Comparison of ENCODE assay signal across 8 mouse cellular contexts in genomic region chr6:67237977-67238376, GRCm38 (mm10). TPM values are rescaled to one million over a fixed set of nuclear protein-coding genes. Genes with fewer than 3 reads are reported as not detected.
A peak's percentile ranks its signal among the peaks of the same experiment; 100 is the strongest.
DNase-seq lines count a peak whose midpoint lies in the region; ATAC-seq and TF ChIP-seq lines count a peak whose summit lies in the region.

TSS of gene Serbp1 (plus strand) at chr6:67238176.

- H3K79me2 ChIP-seq in C2C12 (ENCODE audit: control insufficient read depth, insufficient read depth), result no peaks in the 10 kb centered on the region

- no peaks in the 10 kb centered on the region for H3K9me3 ChIP-seq in limb, embryonic 12.5 days
- H3K9me3 ChIP-seq in neural tube, embryonic 14.5 days (ENCODE audit: control insufficient read depth, low read length), result no peaks in the 10 kb centered on the region

- H3K9ac ChIP-seq in limb, embryonic 12.5 days (replicated peaks), result no peak within 1 kb of the TSS
- no peak within 1 kb of the TSS for H3K9ac ChIP-seq in neural tube, embryonic 14.5 days (replicated peaks; ENCODE audit: low read depth, low read length)

- no peaks in the 10 kb centered on the region for H3K36me3 ChIP-seq in C2C12 (ENCODE audit: control insufficient read depth, insufficient read depth)
- H3K36me3 ChIP-seq in limb, embryonic 12.5 days, result no peaks in the 10 kb centered on the region
- H3K36me3 ChIP-seq in neural tube, embryonic 14.5 days (ENCODE audit: control insufficient read depth, insufficient read depth, low read length), result no peaks in the 10 kb centered on the region

- WGBS in limb, embryonic 12.5 days, result 28% methylated on average over 12 of the region's 12 CpGs
- 25% methylated on average over 12 of the region's 12 CpGs for WGBS in neural tube, embryonic 14.5 days

- TF ChIP-seq CTCF in C2C12 (IDR thresholded peaks at IDR 0.05; ENCODE audit: control insufficient read depth, insufficient read depth, insufficient read length), result no peak

- no peaks in the 10 kb centered on the region for H3K79me3 ChIP-seq in C2C12 (ENCODE audit: low read depth)

- no peak for ATAC-seq in erythroid progenitor cell, adult 5-6 weeks (replicated peaks; ENCODE audit: low FRiP score, poor library complexity, severe bottlenecking)
- ATAC-seq in limb, embryonic 12.5 days (ENCODE audit: insufficient number of reproducible peaks, insufficient read depth, low FRiP score, low TSS enrichment, low read depth), result 0 out of 2 replicates have a peak, but pooled peaks have one; percentile 15
- no peak for ATAC-seq in neural tube, embryonic 14.5 days (ENCODE audit: low read depth)

- peak; percentile 98 for DNase-seq in ES-CJ7 (ENCODE audit: low read depth, low spot score)
- no peak for DNase-seq in heart, postnatal 14 days
- no peak for DNase-seq in right cerebral cortex, postnatal 25 days
- no peak for DNase-seq in kidney, postnatal 10 days

- H3K27ac ChIP-seq in limb, embryonic 12.5 days, result no peak within 1 kb of the TSS
- H3K27ac ChIP-seq in neural tube, embryonic 14.5 days (ENCODE audit: low read depth, low read length), result no peak within 1 kb of the TSS

- H3K4me2 ChIP-seq in limb, embryonic 12.5 days, result no peak within 1 kb of the TSS
- H3K4me2 ChIP-seq in neural tube, embryonic 14.5 days (ENCODE audit: low read depth, low read length), result no peak within 1 kb of the TSS

- no peaks in the 10 kb centered on the region for H3K4me1 ChIP-seq in limb, embryonic 12.5 days (replicated peaks)
- H3K4me1 ChIP-seq in neural tube, embryonic 14.5 days (ENCODE audit: control insufficient read depth, insufficient read depth, low read length), result no peaks in the 10 kb centered on the region

- no peaks in the 10 kb centered on the region for H3K27me3 ChIP-seq in C2C12 (ENCODE audit: control insufficient read depth, insufficient read depth, insufficient read length)
- H3K27me3 ChIP-seq in limb, embryonic 12.5 days, result no peaks in the 10 kb centered on the region
- H3K27me3 ChIP-seq in neural tube, embryonic 14.5 days (ENCODE audit: control insufficient read depth, insufficient read depth, low read length), result no peaks in the 10 kb centered on the region

- H3K4me3 ChIP-seq in C2C12 (ENCODE audit: insufficient read depth, poor library complexity, severe bottlenecking), result no peak within 1 kb of the TSS
- H3K4me3 ChIP-seq in limb, embryonic 12.5 days (replicated peaks), result no peak within 1 kb of the TSS
- no peak within 1 kb of the TSS for H3K4me3 ChIP-seq in neural tube, embryonic 14.5 days (ENCODE audit: low read depth, low read length)

- intact Hi-C loops in heart, postnatal 14 days (cut with DNase I), result no loop called here

- no peak within 1 kb of the TSS for H3ac ChIP-seq in C2C12 (ENCODE audit: control insufficient read depth, insufficient read length, low read depth)

TF ChIP-seq in C2C12, 6 proteins besides CTCF, POLR2A, EP300 and RAD21:
- TF ChIP-seq MAX (IDR thresholded peaks at IDR 0.05), result no peak
- no peak for TF ChIP-seq CEBPB (IDR thresholded peaks at IDR 0.05; ENCODE audit: low read depth)
- no peak for TF ChIP-seq FOSL1 (IDR thresholded peaks at IDR 0.05; ENCODE audit: insufficient read depth, low read length, poor library complexity, severe bottlenecking)
- TF ChIP-seq USF1 (IDR thresholded peaks at IDR 0.05; ENCODE audit: low read depth), result no peak
- no peak for TF ChIP-seq MYOG (IDR thresholded peaks at IDR 0.05; ENCODE audit: control insufficient read depth, extremely low read depth, insufficient read length)
- no peak for TF ChIP-seq MYOD1 (IDR thresholded peaks at IDR 0.05; ENCODE audit: control insufficient read depth, insufficient read length, low read depth)

RNA-seq across cellular contexts. Expression of gene Serbp1, which starts in this region (rescaled TPM):
- 541 TPM for polyA plus RNA-seq in C2C12 (2012; fragmentation: generic; extraction: Trizol)
- total RNA-seq in erythroid progenitor cell, adult 5-6 weeks (2015; ENCODE audit: low replicate concordance), result 456 and 459 TPM in 2 replicates
- 627 and 659 TPM in 2 replicates for total RNA-seq in erythroid progenitor cell, adult 5-6 weeks (2017; ENCODE audit: low replicate concordance)
- 100 to 1,000 TPM; 191 to 198 TPM for total RNA-seq in heart, postnatal 14 days (2021)
- 498 and 501 TPM in 2 replicates for polyA plus RNA-seq in limb, embryonic 12.5 days (2016; fragmentation: Nextera tagmentation; extraction: Ambion mirVana)
- 305 and 382 TPM in 2 replicates for polyA plus RNA-seq in neural tube, embryonic 14.5 days (2014; fragmentation: Nextera tagmentation; extraction: Ambion mirVana)
